Mouse (Mus musculus) ovary, postnatal 14 days (tissue): ENCODE data around the gene Rxylt1.

Experiments
- DNase-seq: peaks from one replicate; pipeline ENCODE4 v3.0.0; 2022; ENCODE audit warnings: low spot score

Gene Rxylt1

GRCm38 (mm10) chr10:122044926-122045325 is 52.2 kb downstream of the Rxylt1 start:
- DNase-seq: no peak

- no peak for DNase-seq
These were observed 56.8 kb downstream of the Rxylt1 start for GRCm38 (mm10) chr10:122040372-122040771.

GRCm38 (mm10) chr10:122039566-122039965 is 57.6 kb downstream of the Rxylt1 start:
- DNase-seq: no peak

- no peak for DNase-seq
These were observed 58.6 kb downstream of the Rxylt1 start for GRCm38 (mm10) chr10:122038554-122038953.

GRCm38 (mm10) chr10:122033271-122033670 is 63.9 kb downstream of the Rxylt1 start:
- no peak for DNase-seq

GRCm38 (mm10) chr10:122030420-122030819 is 66.8 kb downstream of the Rxylt1 start:
- no peak for DNase-seq

GRCm38 (mm10) chr10:122029738-122030137 is 67.4 kb downstream of the Rxylt1 start:
- DNase-seq: no peak
